Mouse (Mus musculus) lung, postnatal 25 days (tissue): ENCODE data around the gene Agk.

Source experiments
- DNase-seq: peaks from one replicate; pipeline ENCODE4 v3.0.0; 2022; ENCODE audit warnings: low spot score

Gene Agk

DNA sequence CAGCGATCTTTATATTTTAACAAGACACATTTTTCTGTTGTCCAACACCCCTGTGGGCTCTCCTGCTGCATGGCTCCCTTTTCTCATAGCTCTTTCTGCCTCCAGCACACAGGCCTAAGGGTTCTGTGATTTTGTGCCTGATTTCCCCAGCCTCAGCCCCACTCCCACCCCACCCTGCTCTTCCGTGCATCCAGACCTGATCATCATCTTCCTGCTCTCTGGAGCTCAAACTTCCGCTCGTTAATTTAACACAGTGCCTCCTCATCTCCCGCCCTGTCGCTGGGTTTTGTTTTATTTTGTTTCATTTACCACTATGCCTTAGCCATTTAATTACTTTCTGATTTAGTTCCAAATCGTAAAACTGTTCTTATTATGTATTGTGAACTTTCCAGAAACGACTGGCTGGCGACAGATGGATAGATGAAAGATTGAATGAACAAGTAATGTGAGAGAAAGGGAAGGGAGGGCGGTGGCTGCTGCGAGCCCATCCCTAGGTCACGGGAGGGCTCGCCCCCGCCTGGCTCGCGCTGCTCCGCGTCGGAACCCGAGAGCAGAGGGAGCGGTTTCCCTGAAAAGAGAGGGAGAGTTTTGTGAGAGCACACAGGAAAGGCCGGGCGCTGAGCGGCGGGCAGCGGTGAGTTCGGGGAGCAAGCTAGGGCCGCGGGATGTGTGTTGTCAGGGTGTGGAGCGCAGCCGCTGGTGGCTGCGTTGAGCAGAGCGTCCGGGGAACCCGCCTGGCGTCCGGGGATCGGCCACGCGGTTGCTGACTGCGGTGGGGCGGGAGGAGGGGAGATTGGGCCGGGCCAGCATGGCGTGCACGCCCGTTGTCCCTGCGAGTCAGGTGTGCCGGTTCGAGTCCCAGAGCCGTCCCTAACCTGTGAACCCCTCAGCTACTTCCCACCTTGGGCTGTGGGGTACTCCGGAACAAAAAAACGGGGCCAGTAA, at the start of gene Agk:
Agk (plus strand) TSS at position 276 of the 945 bp plus-strand sequence.
- DNase-seq: peak; percentile 70

DNA sequence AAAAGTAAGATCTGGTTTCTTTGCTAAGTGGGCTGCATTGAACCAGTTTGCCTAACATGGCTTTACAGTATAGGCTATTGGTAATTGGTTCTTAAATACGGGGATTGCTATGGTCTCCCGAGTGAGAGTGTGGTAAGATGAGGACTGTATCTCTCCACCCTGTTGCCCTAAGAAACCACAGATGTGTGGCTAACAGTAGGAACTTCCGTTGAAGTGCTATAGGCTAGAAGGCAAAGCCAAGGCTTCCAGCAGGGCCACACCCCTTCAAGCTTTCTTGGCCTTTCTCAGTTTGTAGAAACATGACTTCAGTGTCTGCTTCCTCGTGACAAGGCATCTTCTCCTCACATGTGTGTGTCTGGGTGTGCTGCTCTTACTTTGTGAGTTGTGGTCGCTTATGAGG, 24.3 kb upstream of the Agk start:
- no peak for DNase-seq

DNA sequence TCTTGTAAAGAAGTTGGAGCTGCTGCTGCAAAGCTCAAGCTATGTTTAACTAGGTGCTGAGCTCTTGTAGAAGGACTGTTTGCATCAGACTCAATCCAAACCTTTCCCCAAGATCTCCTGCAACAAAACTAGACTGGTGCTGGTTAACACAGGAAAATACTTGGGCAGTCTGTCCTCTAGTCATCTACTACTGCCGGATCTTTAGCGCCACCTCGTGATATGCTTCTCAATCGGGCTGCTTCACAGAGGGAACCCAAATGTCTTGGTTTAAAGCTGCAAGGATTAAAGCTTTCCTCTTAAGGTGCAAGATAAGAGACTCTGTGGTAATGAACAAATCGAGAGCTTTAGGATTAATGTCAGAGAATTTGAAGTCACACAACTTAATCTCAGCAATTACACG, 21.6 kb upstream of the Agk start:
- DNase-seq: peak; percentile 24

DNA sequence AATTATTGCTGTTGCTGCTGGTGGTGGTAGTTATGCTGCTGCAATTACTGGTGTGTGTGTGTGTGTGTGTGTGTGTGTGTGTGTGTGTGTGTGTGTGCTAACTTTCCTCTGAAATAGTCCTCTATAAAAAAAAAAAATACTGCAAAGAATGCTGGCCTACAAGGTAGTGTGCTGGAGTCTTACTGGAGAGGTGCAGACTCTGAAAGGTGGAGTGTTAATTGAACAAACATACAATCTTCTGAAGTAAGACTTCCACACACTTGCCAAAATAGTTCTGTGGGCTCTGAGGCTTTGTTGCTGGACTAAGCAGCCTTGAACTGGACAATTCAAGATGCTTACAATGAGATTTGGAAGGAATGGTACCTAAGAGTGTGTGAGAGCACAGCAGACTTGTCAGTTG, 20.0 kb upstream of the Agk start:
- DNase-seq: no peak

DNA sequence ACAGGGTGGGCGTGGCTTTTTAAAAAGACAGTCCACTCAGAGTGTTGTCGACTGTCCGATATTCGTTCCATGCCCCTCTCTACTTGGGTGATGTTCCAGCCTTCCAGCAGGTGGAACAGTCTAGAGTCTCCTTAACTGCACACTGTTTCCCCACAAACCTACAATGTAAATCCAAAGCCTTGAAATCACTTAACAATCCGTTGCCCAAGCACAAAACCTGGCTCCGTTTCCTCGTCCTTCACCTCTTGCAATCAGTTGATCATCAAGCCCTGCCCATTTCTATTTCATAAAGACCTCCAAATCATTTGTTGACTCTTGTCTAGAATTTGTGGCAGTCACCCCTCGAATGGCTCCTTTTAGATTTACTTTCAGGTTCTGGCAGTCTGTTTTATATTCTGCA, 1.4 kb downstream of the Agk start:
- DNase-seq: no peak

DNA sequence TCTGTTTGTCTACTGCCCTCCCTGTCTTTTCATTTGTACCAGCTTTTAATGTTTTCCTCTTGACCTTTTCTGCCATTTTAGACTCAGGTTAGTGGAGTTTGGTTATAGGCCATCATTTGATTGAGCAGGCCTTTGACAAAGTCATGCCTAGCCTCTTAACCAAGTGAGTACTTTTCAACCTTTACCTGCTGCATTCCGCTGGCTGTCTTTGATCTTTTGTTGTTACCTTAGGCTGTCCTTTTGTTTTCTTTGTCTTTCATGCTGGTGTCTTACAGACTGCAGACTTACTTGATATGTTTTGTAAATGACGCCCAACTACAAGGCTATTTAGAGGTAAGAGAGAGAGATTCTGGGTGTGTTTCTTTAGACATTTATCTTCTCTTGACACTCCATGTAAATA, 8.5 kb downstream of the Agk start:
- no peak for DNase-seq

DNA sequence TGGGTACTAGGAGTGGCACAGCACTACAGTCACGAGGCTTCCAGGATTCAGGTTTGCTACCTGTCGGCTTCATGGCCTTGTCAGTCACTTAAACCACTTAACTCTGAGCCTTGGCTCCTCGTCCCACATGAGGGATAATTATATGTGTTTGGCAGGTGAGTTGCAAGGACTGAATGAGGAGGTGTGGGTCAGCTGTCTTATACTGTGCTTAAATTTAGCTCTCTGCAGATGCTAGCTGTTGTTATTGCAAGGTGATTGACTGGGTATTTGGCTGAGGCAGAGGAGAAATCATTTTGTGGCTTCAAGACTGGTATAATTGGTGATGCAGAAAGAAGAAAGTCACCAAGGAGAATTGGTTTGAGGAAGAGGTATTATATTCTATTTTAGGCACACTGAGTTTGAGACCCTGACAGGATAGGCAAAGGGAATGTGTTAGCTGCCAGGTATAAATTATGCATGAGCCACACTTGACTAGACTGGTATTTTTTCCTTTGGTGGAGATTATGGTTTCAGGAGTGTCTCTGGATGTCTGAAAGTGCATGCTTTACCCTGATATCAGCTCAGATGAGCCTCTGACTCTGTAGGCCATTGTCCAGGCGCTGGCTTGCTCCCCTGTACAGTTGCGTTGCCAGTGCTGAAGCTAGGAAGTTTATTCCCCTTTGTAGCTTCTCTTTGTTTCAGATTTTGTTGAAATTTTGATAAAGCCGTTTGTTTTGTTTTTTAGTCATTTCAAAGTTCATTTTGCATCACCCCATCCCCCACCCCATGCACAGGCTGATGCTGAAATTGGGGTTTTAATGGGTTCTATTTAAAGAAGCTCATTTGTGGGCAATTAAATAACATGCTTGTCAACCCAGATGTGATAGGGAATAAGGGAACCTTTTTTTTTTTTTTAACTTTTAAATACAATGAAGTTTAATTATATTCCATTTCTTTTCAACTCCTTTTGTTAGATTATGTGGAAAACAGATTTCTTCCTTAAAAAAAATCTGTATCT, 12.1 kb downstream of the Agk start:
- DNase-seq: no peak

DNA sequence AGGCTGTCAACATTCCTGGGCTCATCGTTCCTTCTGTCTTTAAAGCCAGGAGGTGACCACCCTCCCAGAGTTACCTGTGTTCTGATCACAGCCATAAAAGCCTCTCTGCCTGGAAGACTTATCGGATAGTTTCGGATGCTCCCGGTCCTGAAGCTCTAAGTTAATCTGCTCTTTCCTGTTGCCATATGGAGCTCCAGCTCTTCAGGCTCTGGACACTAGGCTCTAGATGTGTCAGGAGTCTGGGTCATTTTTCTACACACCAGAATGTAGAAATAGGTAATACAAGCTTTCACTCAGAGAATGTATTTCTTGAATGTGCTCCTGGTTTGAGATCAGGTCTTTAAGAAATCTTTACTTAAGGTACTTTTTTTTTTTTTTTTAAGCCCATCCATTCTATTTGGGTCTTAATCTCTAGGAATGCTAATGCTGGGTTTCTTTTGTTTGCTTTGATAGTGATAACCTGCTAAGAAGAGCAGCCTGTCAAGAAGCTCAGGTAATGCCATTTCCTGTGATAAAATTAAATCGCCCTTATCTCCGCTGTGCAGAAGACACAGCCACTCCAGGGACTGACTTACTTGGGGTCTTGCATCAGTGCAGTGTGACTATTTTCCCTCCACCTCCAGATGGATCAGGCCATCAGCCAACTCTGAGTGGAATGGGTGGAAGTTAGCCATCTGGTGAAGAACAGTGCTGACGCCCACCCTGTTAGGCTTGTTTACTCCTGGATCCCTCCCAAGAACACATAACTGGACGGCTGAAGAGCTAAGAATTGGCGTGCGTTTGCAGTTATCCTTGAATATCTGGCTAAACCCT, 22.2 kb downstream of the Agk start:
- DNase-seq: peak; percentile 35

DNA sequence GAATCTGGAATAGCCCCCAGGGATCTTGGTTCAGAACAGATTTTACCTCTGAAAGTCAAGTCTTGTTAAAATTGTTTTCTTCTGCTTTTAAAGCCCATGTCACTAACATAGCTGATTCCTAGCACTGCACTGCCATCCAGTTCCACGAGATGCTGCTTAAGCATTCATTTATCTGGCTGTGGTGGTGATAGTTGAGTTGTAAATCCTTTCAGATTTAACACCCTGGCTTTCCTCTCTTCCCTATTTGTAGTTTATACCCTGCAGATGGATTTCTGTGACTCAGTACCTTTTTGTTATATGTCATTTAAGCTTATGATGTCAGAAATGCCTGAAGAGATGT, 22.8 kb downstream of the Agk start:
- DNase-seq: no peak

DNA sequence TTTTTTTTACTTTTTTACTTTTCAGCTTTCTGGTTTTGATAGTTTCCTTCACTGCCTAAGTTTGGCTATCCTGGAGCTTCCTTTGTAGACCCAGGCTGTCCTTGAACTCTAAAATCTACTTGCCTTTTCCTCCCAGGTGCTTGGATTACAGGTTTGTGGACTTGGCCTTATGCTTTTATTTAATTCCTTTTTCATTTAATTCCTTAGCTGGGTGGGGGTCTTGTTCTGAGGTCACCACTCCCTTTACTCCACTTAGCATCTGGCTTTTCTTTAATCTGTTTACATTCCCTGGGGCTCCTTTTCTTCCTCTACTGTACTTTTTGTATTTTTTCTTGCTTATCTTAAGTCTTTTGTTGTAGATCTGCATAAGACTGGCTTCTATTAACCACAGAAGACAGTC, 25.1 kb downstream of the Agk start:
- DNase-seq: no peak

DNA sequence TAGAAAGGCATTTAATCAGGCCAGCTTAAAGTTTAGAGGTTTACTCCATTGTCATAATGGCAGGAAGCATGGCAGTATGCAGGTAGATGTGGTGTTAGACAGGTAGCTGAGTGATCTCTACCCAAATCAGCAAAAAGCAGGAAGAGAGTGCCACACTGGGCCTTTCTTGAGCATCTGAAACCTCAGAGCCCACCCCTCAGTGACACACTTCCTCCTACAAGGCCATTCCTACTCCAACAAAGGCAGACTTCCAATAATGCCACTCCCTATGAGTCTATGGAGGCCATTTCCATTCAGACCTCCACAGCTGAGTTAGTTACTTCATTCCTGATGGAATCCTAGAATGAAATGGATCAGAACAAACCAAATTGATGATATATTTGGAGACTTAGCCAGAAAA, 25.9 kb downstream of the Agk start:
- DNase-seq: no peak

DNA sequence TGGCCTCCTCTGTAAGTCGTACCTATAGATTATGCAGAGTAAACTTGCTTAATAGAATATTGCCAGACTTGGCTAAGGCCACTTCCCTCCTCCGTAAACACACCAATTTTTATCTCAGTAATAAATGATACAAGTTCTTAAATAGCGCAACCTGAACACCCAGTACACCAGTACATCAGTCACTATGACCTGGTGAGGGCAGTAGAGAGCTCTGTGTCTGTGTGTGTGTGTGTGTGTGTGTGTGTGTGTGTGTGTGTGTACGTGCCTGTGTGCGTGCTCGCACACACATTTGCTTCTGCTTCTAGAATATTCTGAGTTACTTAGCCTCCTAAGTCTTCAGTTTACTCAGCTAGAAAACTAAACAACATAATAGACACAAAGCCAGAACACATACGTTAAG, 28.4 kb downstream of the Agk start:
- DNase-seq: no peak

DNA sequence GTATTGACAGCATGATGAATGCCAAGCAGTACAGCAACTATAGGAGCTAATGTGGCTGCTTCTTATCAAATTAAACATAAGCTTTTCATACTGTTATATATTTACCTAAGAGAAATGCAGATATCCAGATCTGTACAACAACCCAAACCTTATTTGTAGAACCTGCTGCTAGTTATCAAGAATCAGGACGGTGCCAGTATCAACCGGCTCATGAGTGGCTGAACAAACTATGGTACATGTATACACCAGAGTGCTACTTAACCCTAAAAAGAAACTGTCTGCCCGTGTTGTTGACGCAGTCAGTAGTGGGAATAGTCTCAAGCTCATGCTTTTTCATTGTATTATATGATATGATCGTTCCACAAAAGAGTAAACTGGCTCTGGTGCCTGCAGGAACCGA, 46.1 kb downstream of the Agk start:
- no peak for DNase-seq

DNA sequence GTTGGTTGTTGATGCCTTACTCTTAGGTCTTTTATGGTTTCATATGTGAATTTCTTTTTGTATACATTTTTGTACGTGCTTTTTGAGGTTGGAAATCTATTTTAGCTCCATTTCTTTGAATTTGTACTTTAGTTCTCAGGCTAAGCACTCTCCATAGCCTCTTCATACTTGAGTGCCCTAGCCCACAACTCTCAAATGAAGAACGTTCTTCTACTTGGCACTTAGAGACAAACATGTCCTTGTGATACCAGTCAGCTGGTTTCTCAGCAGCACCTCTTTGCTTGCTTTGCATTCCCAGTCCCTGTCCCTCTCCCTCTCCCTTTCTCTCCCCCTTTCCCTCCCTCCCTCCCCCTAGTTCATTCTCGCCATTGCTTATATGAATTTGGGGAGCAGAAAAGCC, 55.2 kb downstream of the Agk start:
- DNase-seq: peak; percentile 4

DNA sequence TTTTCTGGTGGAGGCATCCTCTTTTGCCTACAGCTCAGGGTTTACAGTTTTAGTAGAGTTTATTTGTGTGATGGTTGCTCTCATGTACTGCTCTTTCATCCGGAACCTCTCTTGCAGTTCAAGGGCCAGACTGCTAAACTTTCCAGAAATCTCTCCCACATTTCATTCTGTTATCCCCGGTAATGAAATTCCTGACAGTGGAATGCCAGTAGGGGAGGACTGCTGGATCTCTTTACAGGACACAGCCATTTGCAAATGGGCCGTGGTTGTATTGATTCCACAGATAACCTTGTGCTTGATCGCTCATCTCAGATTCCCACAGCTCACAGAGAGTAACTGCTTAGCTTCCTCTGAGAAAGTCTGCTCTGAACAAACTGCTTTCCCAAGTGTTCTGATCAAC, 56.9 kb downstream of the Agk start:
- no peak for DNase-seq

DNA sequence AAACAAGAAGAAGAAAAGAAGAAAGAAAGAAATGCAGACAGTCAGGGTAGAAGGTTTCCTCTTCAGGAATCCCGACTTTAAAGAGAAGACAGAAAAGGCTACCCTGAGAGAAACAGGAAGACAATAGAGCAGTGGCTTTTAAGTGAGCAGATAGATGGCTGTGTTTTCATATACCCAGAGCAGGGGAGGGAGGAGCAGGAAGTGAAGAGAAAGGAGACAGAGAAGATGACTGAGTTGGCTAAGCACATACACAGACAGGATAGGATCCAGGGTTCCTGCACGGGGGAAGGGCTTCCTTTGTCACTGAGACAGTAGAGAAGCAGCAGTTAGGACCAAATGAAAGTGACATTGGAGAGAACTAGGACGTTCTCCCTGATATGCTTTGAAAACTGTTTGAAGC, 60.7 kb downstream of the Agk start:
- DNase-seq: no peak

DNA sequence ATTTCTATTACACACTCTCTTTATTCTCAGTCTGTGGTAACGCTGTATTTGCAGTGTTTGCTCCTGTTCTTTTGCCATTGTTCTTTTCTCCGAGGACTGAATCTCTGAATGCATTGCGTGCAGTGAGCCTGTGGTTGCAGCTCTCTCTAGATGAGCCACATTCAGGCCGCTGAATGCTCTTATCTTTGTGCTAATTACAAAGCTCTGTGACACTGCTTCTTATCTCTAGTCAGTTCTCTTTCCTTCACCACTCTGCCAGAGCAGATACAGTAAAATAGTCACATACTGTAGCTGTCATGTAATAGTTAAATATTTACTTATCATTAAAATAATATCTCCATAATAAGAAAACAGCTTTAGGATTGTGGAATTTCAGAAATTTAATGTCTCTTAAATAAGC, 63.7 kb downstream of the Agk start:
- no peak for DNase-seq

DNA sequence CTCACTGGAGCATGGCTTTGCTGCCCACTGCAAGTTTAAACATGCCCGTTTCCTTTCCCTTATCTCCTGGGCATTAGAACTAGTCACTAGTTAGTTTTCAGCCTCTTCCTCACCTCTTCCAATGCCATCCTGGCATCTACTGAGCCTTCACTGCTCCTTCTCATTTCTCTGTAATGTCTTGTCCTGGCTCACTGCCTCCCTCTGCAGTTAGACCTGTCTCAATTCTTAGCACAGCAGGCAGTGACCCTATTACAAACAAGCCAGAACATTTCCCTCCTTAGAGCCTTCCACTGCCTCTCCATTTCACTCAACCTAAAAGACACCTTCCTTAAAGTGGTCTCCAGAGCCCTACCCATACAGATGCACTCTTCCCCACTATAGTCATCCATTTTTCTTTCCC, 66.0 kb downstream of the Agk start:
- no peak for DNase-seq

DNA sequence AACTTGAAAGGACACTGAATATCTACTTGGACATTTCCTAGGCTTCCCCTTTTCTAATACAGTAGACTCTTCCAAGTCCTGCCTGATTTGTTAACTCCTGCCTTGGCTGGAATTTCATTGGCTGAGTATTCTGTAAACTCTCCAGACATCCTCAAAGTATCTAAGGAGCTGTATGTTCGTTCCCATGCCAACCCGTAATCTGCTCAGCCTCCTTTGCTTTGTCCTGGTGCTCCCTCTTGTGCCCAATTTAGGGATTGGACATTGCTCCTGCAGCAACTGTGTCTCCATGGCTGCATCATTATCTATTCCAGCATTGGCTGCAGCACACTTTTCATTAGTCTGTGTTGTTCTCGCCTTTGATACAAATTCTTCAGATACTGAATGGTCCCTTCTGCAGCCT, 68.2 kb downstream of the Agk start:
- peak; percentile 76 for DNase-seq

DNA sequence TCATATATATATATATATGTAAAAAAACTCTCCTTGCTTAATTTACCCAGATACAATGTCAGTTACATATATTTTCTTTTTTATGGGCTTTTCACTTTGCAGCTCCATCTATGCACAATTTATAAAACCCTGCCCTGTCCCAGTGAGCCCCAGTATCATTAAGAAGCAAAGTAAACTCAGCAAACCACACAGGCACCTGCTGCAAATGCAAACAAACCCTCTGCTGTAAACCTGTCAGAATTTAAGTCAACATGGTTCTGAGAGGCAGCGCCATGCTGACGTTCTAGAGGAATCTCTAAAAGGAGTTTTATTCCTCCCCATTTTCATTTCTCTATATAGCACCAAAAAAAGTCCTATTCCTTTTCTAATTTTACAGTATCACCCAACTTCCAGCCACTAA, 77.1 kb downstream of the Agk start:
- DNase-seq: no peak

DNA sequence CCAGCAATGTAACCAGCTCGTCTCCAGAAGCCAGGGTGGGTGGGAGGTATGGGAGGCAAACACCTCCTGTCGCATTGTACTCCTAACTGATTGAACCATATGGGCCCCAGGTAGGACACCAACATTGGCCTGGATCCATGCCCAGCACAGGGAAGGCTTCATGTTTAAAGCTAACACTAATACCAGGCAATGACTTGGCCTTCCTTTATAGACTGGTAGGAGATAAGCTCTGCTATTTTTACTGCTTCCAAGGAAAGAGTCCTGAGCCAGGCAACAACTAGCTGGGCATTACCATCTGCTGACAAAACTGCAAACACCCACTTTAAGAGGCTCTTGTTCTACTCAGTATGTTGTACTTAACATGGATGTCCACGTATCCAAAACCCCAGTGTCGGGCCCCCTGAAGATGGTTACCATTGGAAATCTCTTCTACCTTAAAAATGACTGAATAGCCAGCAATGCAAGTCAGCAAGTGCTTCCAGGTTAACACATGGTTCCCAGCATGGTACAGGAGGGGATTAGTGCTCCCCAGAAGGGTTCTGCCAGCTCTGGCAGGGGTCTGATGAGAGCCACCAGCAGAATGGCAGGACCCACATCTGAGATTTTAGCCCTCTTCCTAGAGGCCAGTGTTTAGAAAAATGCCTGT, 78.8 kb downstream of the Agk start:
- no peak for DNase-seq

DNA sequence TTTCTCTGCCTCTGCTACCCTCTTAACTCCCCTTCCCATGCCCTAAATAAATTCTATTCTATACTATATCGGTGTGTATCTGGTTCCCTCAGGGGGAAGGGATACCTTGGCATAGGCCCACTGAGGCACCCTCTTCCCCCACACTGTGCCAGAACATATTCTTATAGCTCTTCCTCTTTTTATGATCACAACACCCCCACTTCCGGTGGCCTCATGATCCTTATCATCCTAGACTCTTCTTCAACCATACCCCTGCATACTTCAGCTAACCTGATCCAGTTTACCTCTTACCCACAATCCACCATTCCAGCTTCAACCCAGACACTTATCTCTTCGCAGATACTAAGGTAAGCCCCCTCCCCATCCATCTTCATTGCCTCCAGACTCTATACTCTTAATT, 86.1 kb downstream of the Agk start:
- no peak for DNase-seq
